Mouse (Mus musculus) heart, postnatal 4 days (tissue): Measurements from ENCODE around the gene Pus3. TPM values are rescaled to one million over a fixed set of nuclear protein-coding genes. Genes with fewer than 3 reads are reported as not detected.
A peak's percentile ranks its signal among the peaks of the same experiment; 100 is the strongest.
"Not testable (repeated sequence)": the region's sequence is repeated elsewhere in the genome, so short reads cannot be mapped to it uniquely, and the experiment has no call there.

ENCODE experiments used
- DNase-seq: peaks from one replicate; pipeline ENCODE4 v3.0.0; 2021
- total RNA-seq, 2 experiments: library from RNA; stranded (reverse); gene quantifications; 2 replicates each; pipeline ENCODE4 v1.2.3; 2021

Gene Pus3
- total RNA-seq, 2 experiments from 2014 or later = 8.9 to 9.3 TPM

DNA sequence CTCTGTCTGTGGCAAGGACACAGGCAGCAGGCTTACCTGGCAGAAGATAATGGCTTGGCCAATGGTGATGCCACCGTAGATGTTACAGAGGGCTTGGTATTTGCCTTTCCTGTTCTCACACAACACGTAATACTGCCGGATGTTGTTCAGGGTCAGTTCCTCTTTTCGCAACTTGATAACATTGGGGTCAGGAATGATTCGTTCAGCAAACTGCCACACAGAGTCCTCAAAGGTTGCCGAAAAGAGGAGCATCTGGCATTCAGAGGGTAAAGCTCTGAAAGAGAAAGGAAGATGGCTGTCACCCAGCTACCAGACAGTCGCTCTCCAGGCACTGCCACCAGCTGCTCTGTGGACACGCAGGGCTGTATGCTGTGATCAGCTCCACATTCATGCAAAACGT lies 11.7 kb upstream of the Pus3 start:
- no peak for DNase-seq

- no peak for DNase-seq
Measured at GRCm38 (mm10) chr9:35548455-35548854, 9.9 kb upstream of the Pus3 start.

DNA sequence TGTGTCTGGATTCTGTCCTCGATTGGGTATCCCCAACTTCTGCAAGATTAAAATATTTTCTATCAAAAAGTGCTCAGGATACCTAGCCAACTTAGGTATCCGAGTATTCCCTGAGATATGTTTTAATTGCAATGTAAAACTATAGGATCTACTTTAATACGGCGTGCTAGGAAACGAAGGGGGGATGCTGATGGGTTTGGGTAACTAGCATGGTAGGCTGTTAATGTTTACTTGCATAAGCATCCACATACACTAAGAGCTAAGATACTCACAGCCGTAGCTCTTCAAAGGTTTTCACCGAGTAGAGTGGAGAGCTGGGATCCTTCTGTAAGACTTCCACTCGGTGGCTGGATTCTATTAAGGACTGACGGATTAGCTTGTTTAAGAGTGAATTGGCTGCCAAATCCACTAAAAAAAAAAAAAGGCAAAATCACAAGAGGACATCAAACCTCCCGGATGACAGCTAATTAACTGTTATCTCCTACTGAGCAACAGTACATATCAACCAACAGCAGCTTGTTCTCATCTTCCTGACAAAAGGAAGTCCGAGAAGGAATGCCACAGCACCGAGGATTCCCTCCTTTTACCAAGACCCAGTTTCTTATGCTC lies 1.8 kb upstream of the Pus3 start:
- no peak for DNase-seq

DNA sequence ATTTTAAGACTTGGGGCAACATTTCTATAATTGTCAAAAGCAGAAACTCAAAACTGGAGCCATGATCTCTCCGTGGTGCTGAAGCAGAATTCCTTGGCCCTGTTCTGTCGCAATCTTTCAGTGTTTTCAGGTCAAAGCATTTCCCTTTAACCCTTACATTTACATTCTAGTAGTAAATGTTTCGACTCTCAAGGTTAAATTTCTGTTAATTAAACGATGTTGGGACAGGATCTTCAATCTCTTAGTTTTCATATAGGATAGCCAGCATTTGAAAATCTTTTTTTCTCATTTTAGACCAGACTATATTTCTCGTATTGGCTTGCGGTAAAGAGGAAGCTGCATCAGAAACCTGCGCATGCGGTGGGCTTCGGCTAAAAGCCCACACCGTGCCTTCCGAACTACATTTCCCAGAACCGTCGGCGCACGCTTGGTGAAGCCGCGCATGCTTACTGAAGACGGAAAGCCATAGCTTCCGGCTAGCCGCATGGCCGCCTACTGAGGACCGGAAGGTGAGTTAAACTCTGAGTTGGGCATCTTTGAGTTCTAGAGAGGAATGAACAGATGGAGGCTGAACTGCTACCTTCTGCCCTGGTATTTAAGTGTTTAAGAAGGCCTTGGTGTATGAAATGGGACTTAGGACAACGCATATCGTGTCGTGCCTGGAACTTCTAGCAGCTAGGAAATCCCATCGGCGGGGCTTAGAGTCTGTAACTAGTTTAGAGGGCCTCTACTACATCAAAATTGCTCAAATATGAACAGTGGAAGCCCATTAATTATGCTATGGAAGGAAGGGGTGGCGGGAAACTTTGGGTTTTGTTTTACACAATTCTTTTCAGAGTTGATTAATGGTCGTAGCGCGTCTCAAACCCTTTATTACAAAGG lies 855 bp downstream of the Pus3 start:
- peak; percentile 76 for DNase-seq

DNA sequence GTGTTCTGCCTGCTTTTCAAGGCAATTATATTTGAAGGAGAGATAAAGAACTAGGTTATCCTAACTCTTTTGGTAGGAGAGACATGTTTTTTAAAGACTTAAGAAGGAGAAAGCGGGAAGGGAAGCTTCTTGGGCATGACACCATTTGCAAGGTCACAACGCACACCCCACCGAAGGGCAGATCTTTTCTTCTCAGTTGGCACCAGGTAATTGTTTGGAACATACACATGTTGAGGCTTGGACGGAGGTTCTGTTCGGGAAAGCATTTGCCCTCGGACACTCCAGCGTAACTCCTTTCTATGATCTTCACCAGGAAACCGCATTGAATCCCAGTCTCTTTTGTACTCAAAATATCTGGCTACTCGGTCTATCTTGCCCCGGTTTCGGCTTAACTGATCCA lies 2.7 kb downstream of the Pus3 start:
- no peak for DNase-seq

GRCm38 (mm10) chr9:35561583-35561982 lies 3.2 kb downstream of the Pus3 start:
- no peak for DNase-seq

DNA sequence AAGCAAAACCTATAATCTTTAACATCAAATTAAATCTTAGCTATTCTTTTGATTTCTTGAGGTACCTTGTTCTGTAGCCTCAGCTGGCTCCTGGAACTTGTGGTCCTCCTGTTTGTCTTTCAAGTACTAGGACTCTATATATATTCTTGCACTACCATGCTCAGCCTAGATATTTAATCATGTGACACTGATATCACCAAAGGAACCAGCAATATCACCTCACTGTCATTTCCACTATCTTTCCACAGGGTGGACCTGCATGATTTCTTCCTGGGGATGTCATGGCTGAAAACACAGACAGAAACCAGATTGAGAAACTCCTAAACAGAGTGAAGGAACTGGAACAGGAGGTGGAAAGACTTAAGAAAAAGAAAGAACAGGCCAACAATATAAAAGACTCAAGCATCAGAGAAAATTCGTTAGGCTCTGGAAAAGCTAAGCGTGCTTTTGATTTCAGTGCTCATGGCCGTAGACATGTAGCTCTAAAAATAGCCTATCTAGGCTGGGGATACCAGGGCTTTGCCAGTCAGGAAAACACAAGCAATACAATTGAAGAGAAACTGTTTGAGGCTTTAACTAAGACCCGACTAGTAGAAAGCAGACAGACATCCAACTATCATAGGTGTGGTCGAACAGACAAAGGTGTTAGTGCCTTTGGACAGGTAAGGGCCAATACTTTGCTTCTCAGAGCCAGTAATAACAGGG lies 6.3 kb downstream of the Pus3 start:
- DNase-seq = no peak

DNA sequence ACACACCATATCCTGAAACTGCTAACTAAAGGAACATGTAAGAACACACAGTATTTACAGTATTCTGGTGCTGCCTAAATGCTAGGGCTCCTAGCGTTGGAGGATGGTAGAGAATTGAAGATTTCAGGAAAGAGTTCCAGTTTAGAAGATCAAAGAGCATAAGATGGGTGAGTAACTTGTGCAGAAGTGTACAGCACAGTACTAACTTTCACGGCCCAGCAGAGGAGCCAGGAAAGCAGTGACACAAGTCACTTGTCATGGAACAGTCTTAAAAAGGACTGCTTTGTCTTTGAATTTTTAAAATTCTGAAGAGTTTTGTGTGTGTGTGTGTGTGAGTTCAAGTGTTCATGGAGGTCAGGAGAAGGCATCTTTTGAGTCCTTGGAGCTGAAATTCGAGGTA lies 9.6 kb downstream of the Pus3 start:
- DNase-seq = no peak

DNA sequence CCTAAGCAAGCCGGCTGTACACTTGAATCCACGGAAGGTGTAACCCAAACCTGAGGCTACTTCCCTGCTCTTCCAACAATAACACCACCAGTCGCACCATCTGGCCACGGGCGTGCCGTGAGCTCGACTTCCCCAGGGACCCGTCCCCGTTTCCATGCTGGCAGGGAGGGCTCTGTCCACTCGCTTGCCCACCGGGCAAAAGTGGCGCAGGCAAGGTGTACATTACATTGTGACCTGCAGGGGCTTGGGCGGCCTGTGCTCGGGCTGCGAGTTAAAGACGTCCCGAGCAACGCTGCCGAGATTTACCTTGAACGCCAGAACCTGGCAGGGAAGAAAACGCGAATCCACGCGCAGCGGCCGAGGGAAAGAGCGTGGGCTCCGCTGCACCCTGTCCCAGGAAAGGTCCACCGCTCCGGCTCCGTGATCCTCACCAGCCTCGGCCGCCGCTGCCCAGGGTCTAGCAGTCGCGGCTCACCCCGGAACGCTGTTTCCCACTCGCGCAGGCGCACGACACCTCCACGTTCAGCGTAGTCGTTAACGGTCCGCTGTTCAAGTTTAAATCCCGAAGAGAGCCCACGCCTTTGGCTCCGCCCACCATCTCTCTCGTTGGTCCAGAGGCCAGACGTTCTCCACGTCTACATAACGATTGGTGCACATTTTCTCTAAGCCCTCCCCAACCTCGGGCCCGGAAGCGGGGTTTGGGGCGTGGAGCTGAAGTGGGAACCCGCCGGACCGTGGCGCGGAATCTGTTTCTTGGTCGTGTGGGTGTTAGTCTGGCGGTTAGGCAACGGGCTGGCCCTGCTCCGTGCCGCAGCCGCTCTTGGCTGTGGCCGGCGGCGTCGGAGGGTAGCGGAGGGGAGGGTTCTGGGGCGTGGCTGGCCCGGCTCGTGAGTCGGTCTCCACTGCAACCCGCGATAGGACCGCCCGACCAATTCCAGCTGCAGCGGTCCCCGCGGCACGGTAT lies 11.5 kb downstream of the Pus3 start, which contains the start of the genes Pate2 and Hyls1:
TSS of gene Pate2 (plus strand) at position 714 of the 964 bp plus-strand sequence.
TSS of gene Hyls1 (minus strand) at position 828 of the 964 bp plus-strand sequence.
- peak; percentile 93 for DNase-seq

- DNase-seq = no peak
Measured at GRCm38 (mm10) chr9:35570663-35571062, 12.3 kb downstream of the Pus3 start.

GRCm38 (mm10) chr9:35574416-35574815 lies 16.0 kb downstream of the Pus3 start:
- peak; percentile 9 for DNase-seq

GRCm38 (mm10) chr9:35587674-35588073 lies 29.3 kb downstream of the Pus3 start:
- DNase-seq = no peak

GRCm38 (mm10) chr9:35592903-35593302 lies 34.5 kb downstream of the Pus3 start:
- peak; percentile 30 for DNase-seq

DNA sequence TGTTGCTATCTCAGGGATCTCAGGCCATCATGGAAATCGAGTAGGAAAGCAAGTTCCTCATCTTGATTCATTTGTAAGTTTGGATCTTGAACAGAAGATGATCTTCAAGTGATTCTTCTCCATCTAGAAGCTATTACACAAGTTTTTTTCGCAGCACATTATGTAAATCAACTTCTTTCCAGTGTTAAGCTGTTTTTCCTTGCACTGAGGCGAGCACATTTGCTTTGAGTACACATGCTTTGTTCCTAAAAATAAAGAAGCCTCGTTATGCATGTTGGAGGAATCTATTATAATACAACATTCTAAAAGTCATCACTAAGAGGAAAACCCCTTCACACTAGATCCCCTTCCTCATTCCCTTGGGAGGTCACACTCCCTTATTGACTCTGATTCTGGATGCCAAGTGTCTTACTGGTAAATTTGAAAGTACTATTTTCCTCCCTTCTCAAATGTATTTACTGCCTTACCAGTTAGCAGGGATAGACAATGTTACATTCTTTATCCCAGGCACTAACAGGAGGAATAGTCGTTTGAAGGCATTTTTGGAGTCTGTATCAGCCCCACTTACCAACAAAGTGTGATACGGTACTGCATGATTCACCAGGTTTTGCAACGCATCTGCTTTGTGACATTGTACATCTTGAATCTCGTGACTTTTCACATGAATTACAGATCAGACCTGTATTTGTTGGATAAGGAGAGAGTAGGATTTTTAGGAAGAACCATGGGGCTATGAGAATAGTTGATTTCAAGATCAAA lies 49.4 kb downstream of the Pus3 start:
- no peak for DNase-seq

DNA sequence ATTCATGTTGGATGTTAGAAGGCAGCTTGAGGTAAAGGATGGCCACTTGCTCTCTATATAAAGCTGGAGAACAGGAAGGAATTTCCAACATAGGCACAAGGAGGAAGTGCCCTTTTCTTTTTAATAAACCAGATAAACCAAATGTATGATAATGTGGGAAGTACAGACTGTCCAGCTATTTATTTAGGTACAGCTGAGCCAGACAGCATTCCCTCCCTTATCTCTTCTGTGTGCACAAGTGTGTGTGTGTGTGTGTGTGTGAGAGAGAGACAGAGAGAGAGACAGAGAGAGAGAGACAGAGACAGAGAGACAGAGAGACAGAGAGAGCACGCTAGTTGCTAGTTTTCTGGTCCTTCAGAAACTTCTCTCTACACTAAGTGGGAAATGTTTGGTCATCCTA lies 53.4 kb downstream of the Pus3 start, which contains the start of gene Pate4:
TSS of gene Pate4 (minus strand) at position 101 of the 400 bp plus-strand sequence.
- DNase-seq = no peak

GRCm38 (mm10) chr9:35614005-35614404 lies 55.6 kb downstream of the Pus3 start:
- no peak for DNase-seq

DNA sequence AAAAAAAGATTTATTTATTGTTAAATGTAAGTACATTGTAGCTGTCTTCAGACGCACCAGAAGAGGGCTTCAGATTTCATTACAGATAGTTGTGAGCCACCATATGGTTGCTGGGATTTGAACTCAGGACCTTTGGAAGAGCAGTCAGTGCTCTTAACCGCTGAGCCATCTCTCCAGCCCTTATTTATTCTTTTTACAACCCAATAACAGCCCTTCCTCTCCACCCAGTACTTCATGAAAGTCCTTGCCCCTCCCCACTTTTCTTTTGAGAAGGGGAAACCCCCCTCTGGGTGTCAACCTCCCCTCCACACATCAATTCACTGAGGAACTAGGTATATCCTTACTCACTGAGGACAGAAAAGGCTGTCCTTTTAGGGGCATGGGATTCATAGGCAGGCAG lies 58.4 kb downstream of the Pus3 start:
- not testable (repeated sequence) for DNase-seq
